In genomic region chr5:66675189-66675890, GRCm38 (mm10) we compare ENCODE assay signal across 8 mouse cellular contexts. TPM values are rescaled to one million over a fixed set of nuclear protein-coding genes. Genes with fewer than 3 reads are reported as not detected.
DNase-seq lines count a peak whose midpoint lies in the region; ATAC-seq and TF ChIP-seq lines count a peak whose summit lies in the region.

No protein-coding gene starts in this region.

- intact Hi-C loops in heart, postnatal 14 days (cut with DNase I): loop anchor here (5.0 kb wide), 1 partner anchor 53 kb away; no protein-coding TSS in a partner anchor

- WGBS in heart, postnatal 0 days: 2% methylated on average over 18 of the region's 18 CpGs
- WGBS in hindbrain, embryonic 16.5 days: under 1% methylated on average over 18 of the region's 18 CpGs
- 3% methylated on average over 18 of the region's 18 CpGs for WGBS in macrophage (ENCODE audit: missing documents)
- WGBS in stomach, embryonic 16.5 days: 1% methylated on average over 18 of the region's 18 CpGs

- peaks cover 15% of the 10 kb centered on the region; the same call in 1 of the 2 replicates for H3K27me3 ChIP-seq in heart, postnatal 0 days (ENCODE audit: control insufficient read depth, insufficient read depth, low read length)
- no peaks in the 10 kb centered on the region for H3K27me3 ChIP-seq in hindbrain, embryonic 16.5 days (replicated peaks; ENCODE audit: control insufficient read depth, insufficient read depth, low read length)
- H3K27me3 ChIP-seq in stomach, embryonic 16.5 days (ENCODE audit: control insufficient read depth, insufficient read depth, low read length): peaks cover 29% of the 10 kb centered on the region

- peaks cover 9% of the 10 kb centered on the region; the same call in 1 of the 2 replicates for H3K4me1 ChIP-seq in heart, postnatal 0 days (ENCODE audit: control insufficient read depth, insufficient read depth)
- H3K4me1 ChIP-seq in hindbrain, embryonic 16.5 days (ENCODE audit: control insufficient read depth, insufficient read depth, low read depth, low read length): peaks cover 21% of the 10 kb centered on the region
- peaks cover 14% of the 10 kb centered on the region for H3K4me1 ChIP-seq in stomach, embryonic 16.5 days (ENCODE audit: control insufficient read depth, insufficient read depth, low read length)

- H3K4me2 ChIP-seq in heart, postnatal 0 days (ENCODE audit: low read depth, low read length): peak overlapping the region; percentile 97
- peak overlapping the region; percentile 84 for H3K4me2 ChIP-seq in hindbrain, embryonic 16.5 days (ENCODE audit: low read length)
- peak overlapping the region; percentile 98 for H3K4me2 ChIP-seq in stomach, embryonic 16.5 days (ENCODE audit: low read depth, low read length)

- ATAC-seq in heart, postnatal 0 days (ENCODE audit: insufficient read depth, low read depth): no peak
- peak; percentile 38 for ATAC-seq in hindbrain, embryonic 16.5 days
- no peak for ATAC-seq in stomach, embryonic 16.5 days (ENCODE audit: insufficient read depth, low FRiP score)

- no peaks in the 10 kb centered on the region for H3K36me3 ChIP-seq in heart, postnatal 0 days (replicated peaks; ENCODE audit: control insufficient read depth, insufficient read depth, low read length)
- peaks cover under 1% of the 10 kb centered on the region; the same call in 1 of the 2 replicates for H3K36me3 ChIP-seq in hindbrain, embryonic 16.5 days (ENCODE audit: control insufficient read depth, insufficient read depth, low read length)
- no peaks in the 10 kb centered on the region for H3K36me3 ChIP-seq in macrophage (ENCODE audit: inconsistent target)
- no peaks in the 10 kb centered on the region for H3K36me3 ChIP-seq in stomach, embryonic 16.5 days (ENCODE audit: control insufficient read depth, insufficient read depth, low read length)

- H3K4me3 ChIP-seq in heart, postnatal 0 days (ENCODE audit: low read depth, low read length): peak overlapping the region; percentile 62
- H3K4me3 ChIP-seq in hindbrain, embryonic 16.5 days (ENCODE audit: low read length): peak overlapping the region; percentile 80
- peak overlapping the region; percentile 13; the same call in 1 of the 2 replicates for H3K4me3 ChIP-seq in macrophage (ENCODE audit: inconsistent target)
- H3K4me3 ChIP-seq in stomach, embryonic 16.5 days (replicated peaks; ENCODE audit: low read length): peak overlapping the region; percentile 57

- TF ChIP-seq EP300 in heart, postnatal 0 days (IDR thresholded peaks at IDR 0.05; ENCODE audit: low read depth): no peak

- no peak overlapping the region for H3K9ac ChIP-seq in heart, postnatal 0 days (replicated peaks; ENCODE audit: low read depth, low read length)
- peak overlapping the region; percentile 63 for H3K9ac ChIP-seq in hindbrain, embryonic 16.5 days (ENCODE audit: low read depth, low read length)
- H3K9ac ChIP-seq in stomach, embryonic 16.5 days (ENCODE audit: low read length): no peak overlapping the region; the same call in 1 of the 2 replicates

- no peak for TF ChIP-seq CTCF in heart, postnatal 0 days (IDR thresholded peaks at IDR 0.05; ENCODE audit: low read depth)

- H3K79me2 ChIP-seq in macrophage (ENCODE audit: inconsistent target): no peaks in the 10 kb centered on the region

- no peak overlapping the region for H3K27ac ChIP-seq in heart, postnatal 0 days (ENCODE audit: low read depth)
- H3K27ac ChIP-seq in hindbrain, embryonic 16.5 days (ENCODE audit: low read depth, low read length): peak overlapping the region; percentile 85
- no peak overlapping the region for H3K27ac ChIP-seq in macrophage
- H3K27ac ChIP-seq in stomach, embryonic 16.5 days (ENCODE audit: low read length): no peak overlapping the region

- DNase-seq in heart, postnatal 0 days (ENCODE audit: low spot score): no peak
- no peak for DNase-seq in heart, postnatal 14 days
- DNase-seq in cerebellum, postnatal 25 days: peak; percentile 44 to 60
- no peak for DNase-seq in natural killer cell, adult 2 months (ENCODE audit: low spot score in 2 of 2)
- DNase-seq in ovary, postnatal 14 days (ENCODE audit: low spot score): no peak

- no peaks in the 10 kb centered on the region for H3K9me3 ChIP-seq in heart, postnatal 0 days (replicated peaks; ENCODE audit: control insufficient read depth, low read length)
- H3K9me3 ChIP-seq in hindbrain, embryonic 16.5 days (ENCODE audit: control insufficient read depth, low read length): no peaks in the 10 kb centered on the region
- no peaks in the 10 kb centered on the region for H3K9me3 ChIP-seq in stomach, embryonic 16.5 days (replicated peaks; ENCODE audit: control insufficient read depth, low read length)

RNA-seq across cellular contexts. Expression of gene Uchl1, which starts 0.6 kb away (rescaled TPM):
- 97.4 and 108 TPM in 2 replicates for total RNA-seq in heart, postnatal 0 days (2014; rRNA removed; ENCODE audit: low replicate concordance)
- polyA plus RNA-seq in heart, postnatal 0 days (2015; fragmentation: Nextera tagmentation; extraction: Ambion mirVana): 56.7 and 69.9 TPM in 2 replicates
- 10 to 100 TPM; 13.8 to 14.1 TPM for total RNA-seq in heart, postnatal 14 days (2021)
- polyA plus RNA-seq in hindbrain, embryonic 16.5 days (2015; fragmentation: Nextera tagmentation; extraction: Ambion mirVana): 1,720 and 1,858 TPM in 2 replicates
- 1 to 10 TPM in 3 of 26 experiments, not detected in 23; 1.4 to 4.3 (median 2.5) TPM for total RNA-seq in macrophage (2018; cell fraction: chromatin; rRNA removed)
- 1 to 10 TPM in 6 of 26 experiments, under 1 TPM in 20; 0.13 to 2.7 (median 0.55) TPM for total RNA-seq in macrophage (2018; cell fraction: cytosol; rRNA removed)
- 1 to 10 TPM in 6 of 26 experiments, under 1 TPM in 1, not detected in 19; 0.65 to 4.6 (median 1.9) TPM for total RNA-seq in macrophage (2018; cell fraction: nucleus; rRNA removed)
- 0.52 to 0.73 TPM in 2 of 3 replicates, not detected in the other for polyA plus RNA-seq in macrophage (2018)
- 62.1 and 76.3 TPM in 2 replicates for polyA plus RNA-seq in stomach, embryonic 16.5 days (2015; fragmentation: Nextera tagmentation; extraction: Ambion mirVana)

RNA-seq across cellular contexts. Expression of gene Apbb2, which starts 56.8 kb away (rescaled TPM):
- 31.1 and 41.0 TPM in 2 replicates for total RNA-seq in heart, postnatal 0 days (2014; rRNA removed; ENCODE audit: low replicate concordance)
- polyA plus RNA-seq in heart, postnatal 0 days (2015; fragmentation: Nextera tagmentation; extraction: Ambion mirVana): 31.8 and 31.9 TPM in 2 replicates
- total RNA-seq in heart, postnatal 14 days (2021): 10 to 100 TPM; 48.0 to 55.1 TPM
- 97.0 and 114 TPM in 2 replicates for polyA plus RNA-seq in hindbrain, embryonic 16.5 days (2015; fragmentation: Nextera tagmentation; extraction: Ambion mirVana)
- 100 to 1,000 TPM in 9 of 26 experiments, 10 to 100 TPM in 17; 10.0 to 143 (median 61.4) TPM for total RNA-seq in macrophage (2018; cell fraction: chromatin; rRNA removed)
- 10 to 100 TPM in 13 of 26 experiments, 1 to 10 TPM in 13; 2.5 to 19.6 (median 11.7) TPM for total RNA-seq in macrophage (2018; cell fraction: cytosol; rRNA removed)
- total RNA-seq in macrophage (2018; cell fraction: nucleus; rRNA removed): 100 to 1,000 TPM in 1 of 26 experiments, 10 to 100 TPM in 20, 1 to 10 TPM in 5; 5.7 to 116 (median 30.8) TPM
- polyA plus RNA-seq in macrophage (2018): 5.8 to 10.8 TPM (median 7.8 TPM) in 3 replicates
- 33.7 and 33.9 TPM in 2 replicates for polyA plus RNA-seq in stomach, embryonic 16.5 days (2015; fragmentation: Nextera tagmentation; extraction: Ambion mirVana)

Comparison
In these comparisons a context has a peak if more than half of its experiments do, and no peak if none do; other contexts are left out.
1. DNase-seq: peak in cerebellum, postnatal 25 days (2 of 2); none in heart, postnatal 0 days (single experiment), heart, postnatal 14 days (0 of 2), natural killer cell, adult 2 months (0 of 2) and ovary, postnatal 14 days (single experiment).
2. H3K4me3 ChIP-seq: peak in every context shown above with its lines; median percentile 80 in hindbrain, embryonic 16.5 days; 62 in heart, postnatal 0 days; 57 in stomach, embryonic 16.5 days; 13 in macrophage.
3. RNA of gene Uchl1, which starts 0.6 kb away (polyA plus RNA-seq): 1,720 to 1,858 TPM in hindbrain, embryonic 16.5 days, 62.1 to 76.3 TPM in stomach, embryonic 16.5 days and 56.7 to 69.9 TPM in heart, postnatal 0 days; 0.52 to 0.73 TPM in macrophage; every median in the first group is over 10 times any median in the second.
4. Peak in every context shown above with its lines, with median percentiles within 50 percentile points of each other: H3K4me2 ChIP-seq.